Mouse (Mus musculus): Measurements from ENCODE around the gene Lingo2. TPM values are rescaled to one million over a fixed set of nuclear protein-coding genes. Genes with fewer than 3 reads are reported as not detected.

The Lingo2 gene
- polyA plus RNA-seq, 1 experiment from 2014 or later: 134 TPM

DNA sequence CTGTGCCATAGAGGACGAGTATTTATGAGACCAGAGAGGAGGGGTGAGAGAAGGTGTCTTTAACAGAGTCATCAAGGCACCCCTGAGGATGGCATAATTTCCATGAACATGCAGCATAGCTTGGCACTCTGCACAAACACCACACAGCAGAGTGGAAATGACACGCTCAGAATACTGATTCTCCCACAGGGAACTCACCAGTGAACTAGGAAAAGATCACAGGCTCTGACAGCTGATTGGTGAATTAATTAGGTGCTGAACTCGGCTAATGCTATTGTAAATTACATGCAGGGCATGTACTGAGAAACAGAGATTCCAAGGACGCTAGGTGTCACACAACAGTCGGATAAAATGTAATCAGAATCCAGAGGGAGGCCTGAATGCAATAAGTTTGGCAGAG lies 525.4 kb downstream of the Lingo2 start:
- Histone ChIP-seq H3K9me3 (ENCODE audit: control insufficient read depth, low read length) (no peaks in the 10 kb centered on the region), H3K36me3 (ENCODE audit: control insufficient read depth, insufficient read depth, low read length) (no peaks in the 10 kb centered on the region), H3K4me1 (ENCODE audit: control insufficient read depth, insufficient read depth, low read length) (no peaks in the 10 kb centered on the region), H3K27ac (ENCODE audit: low read depth, low read length) (no peak overlapping the region), H3K4me3 (ENCODE audit: low read depth, low read length) (no peak overlapping the region), H3K4me2 (ENCODE audit: low read depth, low read length) (no peak overlapping the region), H3K27me3 (ENCODE audit: control insufficient read depth, insufficient read depth, low read length) (no peaks in the 10 kb centered on the region), H3K9ac (replicated peaks; ENCODE audit: low read depth, low read length) (no peak overlapping the region)
- WGBS: 30% methylated on average over 5 of the region's 5 CpGs
- ATAC-seq (ENCODE audit: low read depth): peak; percentile 76

DNA sequence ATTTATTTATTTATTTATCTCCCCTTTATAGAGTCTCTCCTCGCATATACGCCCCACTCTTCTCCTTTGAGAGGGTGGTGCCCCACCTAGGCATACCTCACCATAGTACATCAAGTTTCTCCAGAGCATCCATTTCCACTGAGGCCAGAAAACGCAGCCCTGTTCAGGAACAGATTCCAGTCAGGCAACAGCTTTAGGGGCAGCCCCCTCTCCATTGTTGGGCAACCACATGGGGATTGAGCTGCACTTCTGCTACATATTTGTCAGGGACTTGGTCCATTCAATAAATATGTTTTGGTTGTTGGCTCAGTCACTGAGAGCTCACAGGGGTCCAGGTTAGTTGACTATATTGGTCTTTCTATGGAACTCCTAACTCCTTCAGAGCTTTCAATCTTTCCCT lies 544.2 kb downstream of the Lingo2 start:
- Histone ChIP-seq H3K9me3 (ENCODE audit: control insufficient read depth, low read length) (no peaks in the 10 kb centered on the region), H3K4me1 (ENCODE audit: control insufficient read depth, insufficient read depth, low read length) (no peaks in the 10 kb centered on the region), H3K27me3 (ENCODE audit: control insufficient read depth, insufficient read depth, low read length) (no peaks in the 10 kb centered on the region), H3K27ac (ENCODE audit: low read depth, low read length) (no peak overlapping the region), H3K9ac (replicated peaks; ENCODE audit: low read depth, low read length) (no peak overlapping the region), H3K4me2 (ENCODE audit: low read depth, low read length) (no peak overlapping the region), H3K36me3 (ENCODE audit: control insufficient read depth, insufficient read depth, low read length) (no peaks in the 10 kb centered on the region), H3K4me3 (ENCODE audit: low read depth, low read length) (no peak overlapping the region)
- 92% methylated on average over 3 of the region's 3 CpGs for WGBS
- no peak for ATAC-seq (ENCODE audit: low read depth)

DNA sequence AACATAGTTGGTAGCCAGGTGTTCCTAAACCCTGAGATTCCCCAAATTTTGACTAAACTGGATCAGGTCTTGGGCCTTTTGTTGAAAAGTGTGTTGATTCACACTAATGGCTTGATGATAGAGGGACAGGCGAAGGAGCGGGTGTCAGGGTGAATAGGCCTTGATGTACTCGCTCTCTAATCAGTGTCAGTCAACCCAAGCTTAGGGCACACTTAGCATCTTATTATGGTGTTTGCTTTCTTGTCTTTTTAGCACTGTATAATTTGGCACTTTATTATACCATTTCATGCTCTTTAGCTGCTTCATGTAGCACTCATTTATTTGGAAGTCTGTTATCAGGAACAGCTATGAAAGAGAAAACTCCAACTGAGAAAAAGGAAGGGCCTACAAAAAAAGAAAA lies 582.6 kb downstream of the Lingo2 start:
- 80% methylated on average over 3 of the region's 3 CpGs for WGBS
- Histone ChIP-seq H3K27ac (ENCODE audit: low read depth, low read length) (no peak overlapping the region), H3K27me3 (ENCODE audit: control insufficient read depth, insufficient read depth, low read length) (no peaks in the 10 kb centered on the region), H3K9ac (replicated peaks; ENCODE audit: low read depth, low read length) (no peak overlapping the region), H3K4me1 (ENCODE audit: control insufficient read depth, insufficient read depth, low read length) (no peaks in the 10 kb centered on the region), H3K36me3 (ENCODE audit: control insufficient read depth, insufficient read depth, low read length) (no peaks in the 10 kb centered on the region), H3K9me3 (ENCODE audit: control insufficient read depth, low read length) (no peaks in the 10 kb centered on the region), H3K4me3 (ENCODE audit: low read depth, low read length) (no peak overlapping the region), H3K4me2 (ENCODE audit: low read depth, low read length) (no peak overlapping the region)
- no peak for ATAC-seq (ENCODE audit: low read depth)

DNA sequence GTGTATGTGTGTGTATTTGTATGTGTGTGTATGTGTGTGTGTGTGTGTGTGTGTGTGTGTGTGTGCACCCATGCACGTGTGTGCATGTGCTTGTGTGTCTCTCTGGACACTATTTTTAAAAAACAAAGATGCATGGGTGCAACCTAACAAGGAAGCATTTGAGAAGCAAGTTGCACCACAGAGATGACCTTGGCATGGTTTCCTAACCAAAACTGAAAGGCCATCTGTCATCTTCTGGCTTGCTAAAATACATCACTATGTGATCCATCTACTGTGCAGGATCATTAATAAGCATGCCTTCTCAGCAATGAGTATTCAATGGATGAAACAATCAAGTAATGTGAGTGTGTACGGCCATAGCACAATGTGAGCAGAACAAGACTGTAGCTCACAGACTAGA lies 597.1 kb downstream of the Lingo2 start:
- 75% methylated on average over 2 of the region's 2 CpGs for WGBS
- no peak for ATAC-seq (ENCODE audit: low read depth)
- Histone ChIP-seq H3K36me3 (ENCODE audit: control insufficient read depth, insufficient read depth, low read length) (no peaks in the 10 kb centered on the region), H3K4me3 (ENCODE audit: low read depth, low read length) (no peak overlapping the region), H3K27me3 (ENCODE audit: control insufficient read depth, insufficient read depth, low read length) (no peaks in the 10 kb centered on the region), H3K9ac (replicated peaks; ENCODE audit: low read depth, low read length) (no peak overlapping the region), H3K27ac (ENCODE audit: low read depth, low read length) (no peak overlapping the region), H3K4me1 (ENCODE audit: control insufficient read depth, insufficient read depth, low read length) (no peaks in the 10 kb centered on the region), H3K9me3 (ENCODE audit: control insufficient read depth, low read length) (no peaks in the 10 kb centered on the region), H3K4me2 (ENCODE audit: low read depth, low read length) (no peak overlapping the region)

DNA sequence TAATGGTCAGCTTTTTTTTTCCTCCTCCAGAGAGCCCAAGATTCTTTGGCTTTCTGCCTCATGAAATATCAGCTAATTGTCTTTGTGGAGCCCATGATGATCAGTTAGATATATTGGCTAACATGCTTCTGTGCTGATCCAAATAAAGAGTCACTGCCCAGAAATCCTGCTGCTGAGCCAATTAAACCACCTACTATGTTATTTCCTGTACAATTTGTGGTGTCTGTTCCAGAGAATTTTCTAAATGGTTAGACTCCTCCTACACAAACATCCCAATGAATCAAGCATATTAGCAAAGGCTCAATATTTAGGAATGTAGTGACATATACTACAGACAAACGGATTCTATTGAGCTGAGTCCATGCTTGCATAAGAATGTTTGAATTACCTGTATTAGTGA lies 619.8 kb downstream of the Lingo2 start:
- Histone ChIP-seq H3K9me3 (ENCODE audit: control insufficient read depth, low read length) (no peaks in the 10 kb centered on the region), H3K36me3 (ENCODE audit: control insufficient read depth, insufficient read depth, low read length) (no peaks in the 10 kb centered on the region), H3K4me1 (ENCODE audit: control insufficient read depth, insufficient read depth, low read length) (no peaks in the 10 kb centered on the region), H3K4me3 (ENCODE audit: low read depth, low read length) (no peak overlapping the region), H3K27me3 (ENCODE audit: control insufficient read depth, insufficient read depth, low read length) (no peaks in the 10 kb centered on the region), H3K4me2 (ENCODE audit: low read depth, low read length) (no peak overlapping the region), H3K27ac (ENCODE audit: low read depth, low read length) (no peak overlapping the region), H3K9ac (replicated peaks; ENCODE audit: low read depth, low read length) (no peak overlapping the region)
- no peak for ATAC-seq (ENCODE audit: low read depth)
- 88% methylated on average over 1 of the region's 1 CpGs for WGBS

DNA sequence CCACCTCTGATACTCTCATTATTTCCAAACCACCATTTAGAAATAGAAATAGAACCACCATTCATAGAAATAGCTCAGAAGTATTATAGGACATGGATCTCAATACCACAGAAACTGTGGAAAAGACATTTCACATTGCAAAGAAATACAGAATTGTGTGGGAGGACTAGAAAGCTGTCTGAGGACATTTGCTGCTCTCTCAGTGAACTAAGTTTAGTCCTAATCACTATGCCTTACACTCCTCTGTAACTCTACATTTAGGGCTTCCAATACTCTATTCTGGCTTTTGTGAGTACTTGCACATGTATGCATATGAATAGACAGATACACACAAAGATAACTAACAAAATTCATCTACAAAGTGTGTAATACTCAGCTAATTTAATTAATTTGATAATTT lies 625.9 kb downstream of the Lingo2 start:
- Histone ChIP-seq H3K4me3 (ENCODE audit: low read depth, low read length) (no peak overlapping the region), H3K36me3 (ENCODE audit: control insufficient read depth, insufficient read depth, low read length) (no peaks in the 10 kb centered on the region), H3K27ac (ENCODE audit: low read depth, low read length) (no peak overlapping the region), H3K4me1 (ENCODE audit: control insufficient read depth, insufficient read depth, low read length) (no peaks in the 10 kb centered on the region), H3K9ac (replicated peaks; ENCODE audit: low read depth, low read length) (no peak overlapping the region), H3K27me3 (ENCODE audit: control insufficient read depth, insufficient read depth, low read length) (no peaks in the 10 kb centered on the region), H3K4me2 (ENCODE audit: low read depth, low read length) (no peak overlapping the region), H3K9me3 (ENCODE audit: control insufficient read depth, low read length) (no peaks in the 10 kb centered on the region)
- no peak for ATAC-seq (ENCODE audit: low read depth)

DNA sequence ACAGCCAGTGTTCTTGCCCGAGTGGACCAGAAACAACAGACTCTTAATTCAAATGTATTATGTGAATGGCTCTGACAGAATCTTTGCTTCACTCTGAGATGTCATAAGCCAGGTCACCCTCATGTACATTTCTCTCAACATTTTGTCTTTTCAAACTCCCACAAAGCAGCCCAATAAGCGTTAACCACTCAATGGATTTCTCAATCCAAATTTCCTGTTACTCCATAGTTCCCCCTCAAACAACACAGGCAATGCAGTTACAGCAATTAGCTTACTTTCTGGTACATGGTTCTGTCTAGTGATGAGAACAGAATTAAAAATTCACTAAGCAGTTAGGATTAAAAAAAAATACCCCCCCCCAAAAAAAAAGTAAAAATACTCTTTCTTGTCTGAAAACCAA lies 638.5 kb downstream of the Lingo2 start:
- H3K4me1 ChIP-seq (ENCODE audit: control insufficient read depth, insufficient read depth, low read length): no peaks in the 10 kb centered on the region
- 69% methylated on average over 2 of the region's 2 CpGs for WGBS
- no peaks in the 10 kb centered on the region for H3K36me3 ChIP-seq (ENCODE audit: control insufficient read depth, insufficient read depth, low read length)
- H3K27ac ChIP-seq (ENCODE audit: low read depth, low read length): no peak overlapping the region
- no peak overlapping the region for H3K9ac ChIP-seq (replicated peaks; ENCODE audit: low read depth, low read length)
- no peaks in the 10 kb centered on the region for H3K9me3 ChIP-seq (ENCODE audit: control insufficient read depth, low read length)
- H3K27me3 ChIP-seq (ENCODE audit: control insufficient read depth, insufficient read depth, low read length): no peaks in the 10 kb centered on the region
- no peak overlapping the region for H3K4me2 ChIP-seq (ENCODE audit: low read depth, low read length)
- H3K4me3 ChIP-seq (ENCODE audit: low read depth, low read length): no peak overlapping the region
- no peak for ATAC-seq (ENCODE audit: low read depth)

DNA sequence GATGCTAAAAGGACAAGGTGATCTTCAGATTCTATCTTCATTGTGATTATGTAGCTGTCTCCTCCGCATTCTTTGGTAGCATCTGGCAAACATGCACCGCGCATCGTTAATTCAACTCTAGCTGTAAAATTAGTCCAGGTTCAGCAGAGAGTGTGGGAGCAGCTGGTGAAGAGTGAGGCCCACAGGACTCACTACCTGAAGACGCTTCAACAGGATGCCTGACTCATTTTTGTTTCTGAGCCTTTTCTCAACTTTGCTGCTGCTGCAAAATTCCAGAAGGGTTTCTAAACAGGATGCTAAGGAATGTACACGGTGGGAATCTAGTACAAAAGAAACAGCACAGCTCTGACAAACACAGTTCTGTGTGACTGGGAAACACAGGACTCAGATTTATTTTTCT lies 640.1 kb downstream of the Lingo2 start:
- no peaks in the 10 kb centered on the region for H3K4me1 ChIP-seq (ENCODE audit: control insufficient read depth, insufficient read depth, low read length)
- H3K27ac ChIP-seq (ENCODE audit: low read depth, low read length): no peak overlapping the region
- no peak for ATAC-seq (ENCODE audit: low read depth)
- no peaks in the 10 kb centered on the region for H3K27me3 ChIP-seq (ENCODE audit: control insufficient read depth, insufficient read depth, low read length)
- no peak overlapping the region for H3K4me3 ChIP-seq (ENCODE audit: low read depth, low read length)
- no peak overlapping the region for H3K4me2 ChIP-seq (ENCODE audit: low read depth, low read length)
- no peaks in the 10 kb centered on the region for H3K9me3 ChIP-seq (ENCODE audit: control insufficient read depth, low read length)
- H3K36me3 ChIP-seq (ENCODE audit: control insufficient read depth, insufficient read depth, low read length): no peaks in the 10 kb centered on the region
- WGBS: 70% methylated on average over 6 of the region's 6 CpGs
- no peak overlapping the region for H3K9ac ChIP-seq (replicated peaks; ENCODE audit: low read depth, low read length)

DNA sequence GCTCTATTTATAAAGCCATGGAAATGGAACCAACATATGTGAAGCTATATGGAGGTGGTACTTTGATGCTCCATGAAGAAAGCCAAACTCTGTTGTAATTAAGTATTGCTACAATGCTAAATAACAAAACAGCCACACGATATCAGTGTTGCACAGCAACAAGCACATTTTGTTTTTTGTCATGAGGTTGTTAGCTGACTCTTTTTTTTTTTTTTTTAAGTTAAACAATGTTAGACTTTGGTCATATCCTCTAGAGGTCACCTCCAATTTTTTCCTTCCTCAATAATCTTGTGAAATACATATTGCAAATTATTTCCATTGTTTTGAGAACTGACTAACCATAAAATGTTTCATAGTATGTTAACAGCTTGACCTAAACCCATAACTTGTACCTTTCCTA lies 646.3 kb downstream of the Lingo2 start:
- H3K9me3 ChIP-seq (ENCODE audit: control insufficient read depth, low read length): no peaks in the 10 kb centered on the region
- WGBS: 92% methylated on average over 1 of the region's 1 CpGs
- no peak overlapping the region for H3K27ac ChIP-seq (ENCODE audit: low read depth, low read length)
- no peak overlapping the region for H3K4me2 ChIP-seq (ENCODE audit: low read depth, low read length)
- H3K4me3 ChIP-seq (ENCODE audit: low read depth, low read length): no peak overlapping the region
- ATAC-seq (ENCODE audit: low read depth): no peak
- no peaks in the 10 kb centered on the region for H3K36me3 ChIP-seq (ENCODE audit: control insufficient read depth, insufficient read depth, low read length)
- H3K9ac ChIP-seq (replicated peaks; ENCODE audit: low read depth, low read length): no peak overlapping the region
- H3K4me1 ChIP-seq (ENCODE audit: control insufficient read depth, insufficient read depth, low read length): no peaks in the 10 kb centered on the region
- H3K27me3 ChIP-seq (ENCODE audit: control insufficient read depth, insufficient read depth, low read length): no peaks in the 10 kb centered on the region

DNA sequence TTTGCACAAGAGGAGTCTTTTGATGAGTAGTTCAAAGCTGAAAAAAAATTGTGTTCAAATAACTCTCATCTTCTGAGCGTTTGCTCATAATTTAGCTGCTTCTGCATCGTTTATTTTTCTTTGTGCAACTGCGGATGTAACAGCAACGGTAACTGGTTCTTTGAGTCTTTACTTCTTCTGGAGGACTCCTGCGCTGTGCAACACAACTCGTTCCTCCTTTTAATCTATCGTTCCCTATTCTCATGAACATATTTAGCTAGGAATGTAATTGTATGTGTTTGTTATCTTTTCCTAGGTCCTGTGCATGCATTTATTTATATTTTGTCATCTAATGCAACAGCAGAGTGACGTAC lies 661.9 kb downstream of the Lingo2 start:
- H3K27me3 ChIP-seq (ENCODE audit: control insufficient read depth, insufficient read depth, low read length): no peaks in the 10 kb centered on the region
- H3K4me3 ChIP-seq (ENCODE audit: low read depth, low read length): no peak overlapping the region
- H3K4me2 ChIP-seq (ENCODE audit: low read depth, low read length): peak overlapping the region; percentile 47
- no peaks in the 10 kb centered on the region for H3K36me3 ChIP-seq (ENCODE audit: control insufficient read depth, insufficient read depth, low read length)
- H3K9ac ChIP-seq (replicated peaks; ENCODE audit: low read depth, low read length): no peak overlapping the region
- H3K4me1 ChIP-seq (ENCODE audit: control insufficient read depth, insufficient read depth, low read length): 0 out of 2 replicates have a peak, but pooled peaks cover 8% of the 10 kb centered on the region
- ATAC-seq (ENCODE audit: low read depth): no peak
- no peaks in the 10 kb centered on the region for H3K9me3 ChIP-seq (ENCODE audit: control insufficient read depth, low read length)
- H3K27ac ChIP-seq (ENCODE audit: low read depth, low read length): no peak overlapping the region
- WGBS: 71% methylated on average over 8 of the region's 8 CpGs
